Mouse (Mus musculus) E14TG2a.4 (cell line): ENCODE data around the gene Cpsf4l.

Source experiments
- H3K27me3 ChIP-seq: 2 replicates; pipeline ENCODE4 v1.6.1; 2014; ENCODE audit warnings: low read length, control low read depth; ENCODE audit not compliant: insufficient read depth
- H3K36me3 ChIP-seq: 2 replicates; pipeline ENCODE4 v1.6.1; 2014; ENCODE audit warnings: low read length, control low read depth; ENCODE audit not compliant: insufficient read depth
- H3K4me1 ChIP-seq: replicated peaks from 2 replicates; pipeline ENCODE4 v1.6.1; 2014; ENCODE audit warnings: low read depth, low read length, control low read depth
- H3K4me3 ChIP-seq: replicated peaks from 2 replicates; pipeline ENCODE4 v1.5.1; 2014; ENCODE audit warnings: mild to moderate bottlenecking, low read length
- H3K9me3 ChIP-seq: 2 replicates; pipeline ENCODE4 v1.6.1; 2014; ENCODE audit warnings: low read length, control low read depth
- CTCF ChIP-seq: conservative IDR thresholded peaks from 2 replicates; pipeline ENCODE4 v1.5.1; 2014; ENCODE audit warnings: low read length
- NANOG ChIP-seq: IDR thresholded peaks from 2 replicates; pipeline ENCODE4 v1.6.1; 2014; ENCODE audit warnings: borderline replicate concordance, low read length, mixed read lengths
- POU5F1 ChIP-seq: IDR thresholded peaks from 2 replicates; pipeline ENCODE4 v1.6.1; 2014; ENCODE audit warnings: low read length, borderline replicate concordance

Cpsf4l gene

DNA sequence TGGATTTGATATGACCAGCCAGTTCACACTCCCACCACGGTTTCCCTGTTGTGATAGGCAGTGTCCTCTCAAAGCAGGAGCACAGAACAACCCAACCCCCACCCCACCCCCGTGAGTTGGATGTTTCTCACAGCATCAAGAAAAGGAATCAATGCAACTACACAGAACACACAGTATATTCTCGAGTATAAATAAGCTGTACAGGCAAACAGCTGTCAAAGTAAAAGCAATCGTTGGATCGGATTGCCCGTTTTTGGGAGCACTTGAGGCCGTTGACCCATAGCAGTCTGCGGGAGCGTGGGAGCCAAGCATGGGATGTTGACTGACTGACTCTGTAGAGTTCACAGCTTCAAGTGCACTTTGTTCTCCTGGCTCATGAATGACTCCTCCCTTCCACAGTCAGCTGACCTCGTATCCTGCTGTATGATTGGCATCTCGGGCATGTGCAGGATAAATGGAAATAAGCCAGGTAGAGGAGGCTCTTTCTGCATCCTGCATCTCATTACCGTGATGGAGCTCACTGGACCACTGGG lies 11.7 kb downstream of the Cpsf4l start:
- Histone ChIP-seq H3K4me1 (peaks cover 76% of the 10 kb centered on the region), H3K9me3 (no peaks in the 10 kb centered on the region), H3K4me3 (no peak overlapping the region), H3K27me3 (no peaks in the 10 kb centered on the region), H3K36me3 (peaks cover 92% of the 10 kb centered on the region)
- TF ChIP-seq POU5F1: no peak

DNA sequence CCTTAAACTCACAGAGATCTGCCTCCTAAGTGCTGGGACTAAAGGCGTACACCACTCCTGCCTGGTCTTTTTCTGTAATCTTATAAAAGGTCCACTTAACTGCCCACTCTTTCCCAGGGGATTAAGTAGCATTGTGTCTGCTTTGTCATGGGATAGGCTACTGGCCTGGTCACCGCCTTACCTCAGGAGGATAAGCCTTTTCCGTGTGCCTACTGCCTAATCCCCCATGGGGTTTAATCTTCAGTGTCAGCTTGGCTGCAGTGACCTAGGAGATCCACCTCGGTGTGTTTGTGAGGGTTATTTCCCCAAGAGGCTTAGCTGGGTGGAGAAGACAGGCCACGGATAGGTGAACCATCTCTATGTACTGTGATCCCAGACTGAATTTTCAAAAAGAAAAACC lies 12.2 kb downstream of the Cpsf4l start:
- H3K9me3 ChIP-seq: no peaks in the 10 kb centered on the region
- H3K4me1 ChIP-seq: peaks cover 76% of the 10 kb centered on the region
- H3K4me3 ChIP-seq: no peak overlapping the region
- no peaks in the 10 kb centered on the region for H3K27me3 ChIP-seq
- TF ChIP-seq NANOG (no peak), CTCF (no peak), POU5F1 (no peak)
- peaks cover 92% of the 10 kb centered on the region for H3K36me3 ChIP-seq

- no peaks in the 10 kb centered on the region for H3K9me3 ChIP-seq
- H3K27me3 ChIP-seq: no peaks in the 10 kb centered on the region
- peaks cover 85% of the 10 kb centered on the region for H3K4me1 ChIP-seq
- H3K36me3 ChIP-seq: peaks cover 93% of the 10 kb centered on the region
- TF ChIP-seq CTCF: no peak
- no peak for TF ChIP-seq NANOG
- TF ChIP-seq POU5F1: no peak
- no peak overlapping the region for H3K4me3 ChIP-seq
Measured at GRCm38 (mm10) chr11:113691851-113692250, 18.0 kb downstream of the Cpsf4l start.

GRCm38 (mm10) chr11:113691318-113691717 lies 18.5 kb downstream of the Cpsf4l start:
- Histone ChIP-seq H3K27me3 (no peaks in the 10 kb centered on the region), H3K36me3 (peaks cover 92% of the 10 kb centered on the region), H3K4me3 (no peak overlapping the region), H3K4me1 (peaks cover 90% of the 10 kb centered on the region), H3K9me3 (no peaks in the 10 kb centered on the region)
- TF ChIP-seq NANOG (no peak), POU5F1 (no peak), CTCF (no peak)

DNA sequence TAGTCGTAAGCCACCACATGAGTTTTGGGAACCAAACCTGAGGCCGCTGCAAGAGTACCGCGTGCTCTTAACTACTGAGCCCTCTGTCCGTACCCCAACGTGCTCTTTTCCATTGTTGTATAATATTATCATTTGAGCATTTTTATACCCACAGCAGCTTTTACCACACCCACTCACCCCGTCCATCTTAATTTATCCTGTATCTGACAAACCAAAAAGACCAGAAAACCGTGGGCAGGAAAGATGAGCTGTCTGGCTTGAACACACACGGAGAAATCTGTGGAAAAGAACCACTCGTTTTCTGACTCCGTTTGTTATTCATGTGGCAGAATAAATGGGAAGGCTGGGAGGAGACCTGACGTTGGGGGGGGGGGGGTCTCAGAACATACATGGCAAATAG lies 19.3 kb downstream of the Cpsf4l start:
- peaks cover 84% of the 10 kb centered on the region for H3K36me3 ChIP-seq
- H3K9me3 ChIP-seq: no peaks in the 10 kb centered on the region
- no peaks in the 10 kb centered on the region for H3K27me3 ChIP-seq
- H3K4me3 ChIP-seq: no peak overlapping the region
- H3K4me1 ChIP-seq: peaks cover 95% of the 10 kb centered on the region
- TF ChIP-seq POU5F1: no peak
- no peak for TF ChIP-seq CTCF
- no peak for TF ChIP-seq NANOG

GRCm38 (mm10) chr11:113687031-113687430 lies 22.8 kb downstream of the Cpsf4l start:
- Histone ChIP-seq H3K9me3 (no peaks in the 10 kb centered on the region), H3K27me3 (no peaks in the 10 kb centered on the region), H3K36me3 (peaks cover 49% of the 10 kb centered on the region), H3K4me1 (peaks cover 80% of the 10 kb centered on the region), H3K4me3 (peak overlapping the region; percentile 23; the same call in 1 of the 2 replicates)
- TF ChIP-seq CTCF (no peak), POU5F1 (no peak), NANOG (no peak)

GRCm38 (mm10) chr11:113684707-113685426 lies 24.9 kb downstream of the Cpsf4l start:
- H3K4me1 ChIP-seq: peaks cover 80% of the 10 kb centered on the region
- no peak for TF ChIP-seq POU5F1
- TF ChIP-seq NANOG: no peak
- no peak for TF ChIP-seq CTCF
- H3K27me3 ChIP-seq: no peaks in the 10 kb centered on the region
- peak overlapping the region; percentile 98 for H3K4me3 ChIP-seq
- H3K9me3 ChIP-seq: no peaks in the 10 kb centered on the region
- H3K36me3 ChIP-seq: peaks cover 29% of the 10 kb centered on the region

GRCm38 (mm10) chr11:113683957-113684706 lies 25.7 kb downstream of the Cpsf4l start, which contains the start of the genes Fam104a and D11Wsu47e:
Fam104a (minus strand) TSS chr11:113684155.
D11Wsu47e (plus strand) TSS chr11:113684412.
- H3K4me1 ChIP-seq: peaks cover 80% of the 10 kb centered on the region
- H3K4me3 ChIP-seq: peak within 1 kb of the TSS; percentile 98
- no peaks in the 10 kb centered on the region for H3K9me3 ChIP-seq
- H3K27me3 ChIP-seq: no peaks in the 10 kb centered on the region
- TF ChIP-seq NANOG: no peak
- TF ChIP-seq POU5F1: no peak
- no peak for TF ChIP-seq CTCF
- peaks cover 22% of the 10 kb centered on the region for H3K36me3 ChIP-seq
